Mouse (Mus musculus) forebrain, embryonic 15.5 days (tissue): ENCODE data around the gene Pla2g4a. TPM values are rescaled to one million over a fixed set of nuclear protein-coding genes. Genes with fewer than 3 reads are reported as not detected.

ENCODE experiments used
- ATAC-seq: fragments of 200-750 bp; cut with Nextera tagmentation; replicated peaks from 2 replicates; pipeline ENCODE4 v1.8.0; 2017; ENCODE audit warnings: mild to moderate bottlenecking, moderate TSS enrichment, moderate library complexity
- H3K27ac ChIP-seq: fragments of 300-500 bp; sonication (generic); replicated peaks from 2 replicates; pipeline ENCODE4 v1.5.1; 2015; ENCODE audit warnings: mild to moderate bottlenecking, inconsistent platforms
- H3K27me3 ChIP-seq: fragments of 300-500 bp; sonication (generic); 2 replicates; pipeline ENCODE4 v1.6.1; 2015; ENCODE audit warnings: inconsistent platforms
- H3K36me3 ChIP-seq: fragments of 300-500 bp; sonication (generic); 2 replicates; pipeline ENCODE4 v1.6.1; 2015; ENCODE audit warnings: mild to moderate bottlenecking, inconsistent platforms
- H3K4me1 ChIP-seq: fragments of 300-500 bp; sonication (generic); 2 replicates; pipeline ENCODE4 v1.6.1; 2015; ENCODE audit warnings: inconsistent platforms
- H3K4me2 ChIP-seq: fragments of 300-500 bp; sonication (generic); replicated peaks from 2 replicates; pipeline ENCODE4 v1.6.1; 2015; ENCODE audit warnings: mild to moderate bottlenecking, inconsistent platforms
- H3K4me3 ChIP-seq: fragments of 300-500 bp; sonication (generic); 2 replicates; pipeline ENCODE4 v1.5.1; 2015; ENCODE audit warnings: mild to moderate bottlenecking, inconsistent platforms
- H3K9ac ChIP-seq: fragments of 300-500 bp; sonication (generic); replicated peaks from 2 replicates; pipeline ENCODE4 v1.6.1; 2015; ENCODE audit warnings: mild to moderate bottlenecking, inconsistent platforms
- H3K9me3 ChIP-seq: fragments of 300-500 bp; sonication (generic); 2 replicates; pipeline ENCODE4 v1.6.1; 2016; ENCODE audit warnings: inconsistent platforms
- WGBS: fragments of 180-500 bp; shearing (Covaris S2); methylation state at CpG from one replicate; pipeline ENCODE4 v1.1.7; 2015; ENCODE audit warnings: mixed read lengths; 5-methylcytosine and 5-hydroxymethylcytosine counted together
- polyA plus RNA-seq: library from polyadenylated mRNA; unstranded; fragments of >200 nt; fragmentation: Nextera tagmentation; extraction: Ambion mirVana; gene quantifications from 2 replicates; pipeline ENCODE4 v1.2.1, GENCODE M21; 2015

Pla2g4a gene
- polyA plus RNA-seq, 1 experiment from 2014 or later: 1.4 TPM

GRCm38 (mm10) chr1:149871625-149872024, 89.5 kb downstream of the Pla2g4a start:
- Histone ChIP-seq H3K4me3 (no peak overlapping the region), H3K27me3 (no peaks in the 10 kb centered on the region), H3K9me3 (no peaks in the 10 kb centered on the region), H3K4me2 (no peak overlapping the region), H3K9ac (no peak overlapping the region), H3K36me3 (no peaks in the 10 kb centered on the region), H3K4me1 (no peaks in the 10 kb centered on the region), H3K27ac (no peak overlapping the region)
- ATAC-seq: no peak
- WGBS: 95% methylated on average over 1 of the region's 1 CpGs

- H3K4me1 ChIP-seq: no peaks in the 10 kb centered on the region
- H3K4me3 ChIP-seq: no peak overlapping the region
- H3K9me3 ChIP-seq: no peaks in the 10 kb centered on the region
- H3K4me2 ChIP-seq: no peak overlapping the region
- no peaks in the 10 kb centered on the region for H3K36me3 ChIP-seq
- no peak overlapping the region for H3K27ac ChIP-seq
- H3K9ac ChIP-seq: no peak overlapping the region
- no peaks in the 10 kb centered on the region for H3K27me3 ChIP-seq
- ATAC-seq: no peak
Observed at GRCm38 (mm10) chr1:149867323-149867722, 93.8 kb downstream of the Pla2g4a start.

GRCm38 (mm10) chr1:149866202-149866601, 94.9 kb downstream of the Pla2g4a start:
- Histone ChIP-seq H3K27me3 (no peaks in the 10 kb centered on the region), H3K4me3 (no peak overlapping the region), H3K4me2 (no peak overlapping the region), H3K9me3 (no peaks in the 10 kb centered on the region), H3K27ac (no peak overlapping the region), H3K36me3 (no peaks in the 10 kb centered on the region), H3K4me1 (no peaks in the 10 kb centered on the region), H3K9ac (no peak overlapping the region)
- ATAC-seq: no peak
- WGBS: 93% methylated on average over 3 of the region's 3 CpGs

GRCm38 (mm10) chr1:149862801-149863200, 98.3 kb downstream of the Pla2g4a start:
- ATAC-seq: no peak
- no peaks in the 10 kb centered on the region for H3K27me3 ChIP-seq
- 61% methylated on average over 6 of the region's 6 CpGs for WGBS

GRCm38 (mm10) chr1:149862181-149862580, 98.9 kb downstream of the Pla2g4a start:
- Histone ChIP-seq H3K4me1 (no peaks in the 10 kb centered on the region), H3K27me3 (no peaks in the 10 kb centered on the region), H3K36me3 (no peaks in the 10 kb centered on the region), H3K4me2 (no peak overlapping the region), H3K27ac (no peak overlapping the region), H3K4me3 (no peak overlapping the region), H3K9ac (no peak overlapping the region), H3K9me3 (no peaks in the 10 kb centered on the region)
- WGBS: 89% methylated on average over 2 of the region's 2 CpGs
- no peak for ATAC-seq

More at GRCm38 (mm10) chr1:149862801-149863200, 98.3 kb downstream of the Pla2g4a start:
- no peaks in the 10 kb centered on the region for H3K4me1 ChIP-seq
- no peaks in the 10 kb centered on the region for H3K9me3 ChIP-seq
- no peak overlapping the region for H3K27ac ChIP-seq
- no peak overlapping the region for H3K4me2 ChIP-seq
- no peak overlapping the region for H3K4me3 ChIP-seq
- H3K36me3 ChIP-seq: no peaks in the 10 kb centered on the region
- H3K9ac ChIP-seq: no peak overlapping the region

GRCm38 (mm10) chr1:149861543-149861942, 99.5 kb downstream of the Pla2g4a start:
- H3K27ac ChIP-seq: no peak overlapping the region
- H3K9me3 ChIP-seq: no peaks in the 10 kb centered on the region
- WGBS: 89% methylated on average over 2 of the region's 2 CpGs
- no peaks in the 10 kb centered on the region for H3K36me3 ChIP-seq
- H3K9ac ChIP-seq: no peak overlapping the region
- H3K4me1 ChIP-seq: no peaks in the 10 kb centered on the region
- H3K27me3 ChIP-seq: no peaks in the 10 kb centered on the region
- no peak overlapping the region for H3K4me3 ChIP-seq
- H3K4me2 ChIP-seq: no peak overlapping the region
- ATAC-seq: no peak

- no peak overlapping the region for H3K27ac ChIP-seq
- no peak overlapping the region for H3K9ac ChIP-seq
- H3K4me1 ChIP-seq: no peaks in the 10 kb centered on the region
- WGBS: 79% methylated on average over 5 of the region's 5 CpGs
- no peak overlapping the region for H3K4me2 ChIP-seq
- ATAC-seq: no peak
- no peaks in the 10 kb centered on the region for H3K36me3 ChIP-seq
- no peaks in the 10 kb centered on the region for H3K9me3 ChIP-seq
- no peaks in the 10 kb centered on the region for H3K27me3 ChIP-seq
- no peak overlapping the region for H3K4me3 ChIP-seq
Observed at GRCm38 (mm10) chr1:149858734-149859133, 102.4 kb downstream of the Pla2g4a start.

- no peak overlapping the region for H3K27ac ChIP-seq
- no peaks in the 10 kb centered on the region for H3K4me1 ChIP-seq
- H3K36me3 ChIP-seq: no peaks in the 10 kb centered on the region
- 28% methylated on average over 9 of the region's 9 CpGs for WGBS
- H3K27me3 ChIP-seq: no peaks in the 10 kb centered on the region
- no peak overlapping the region for H3K4me3 ChIP-seq
- no peak for ATAC-seq
- H3K4me2 ChIP-seq: no peak overlapping the region
- H3K9ac ChIP-seq: no peak overlapping the region
- H3K9me3 ChIP-seq: no peaks in the 10 kb centered on the region
Observed at GRCm38 (mm10) chr1:149856720-149857119, 104.4 kb downstream of the Pla2g4a start.

- Histone ChIP-seq H3K4me2 (no peak overlapping the region), H3K4me1 (no peaks in the 10 kb centered on the region), H3K9ac (no peak overlapping the region), H3K27ac (no peak overlapping the region), H3K4me3 (no peak overlapping the region), H3K9me3 (no peaks in the 10 kb centered on the region), H3K27me3 (no peaks in the 10 kb centered on the region), H3K36me3 (no peaks in the 10 kb centered on the region)
- no peak for ATAC-seq
- WGBS: 82% methylated on average over 4 of the region's 4 CpGs
Observed at GRCm38 (mm10) chr1:149855581-149855980, 105.5 kb downstream of the Pla2g4a start.

GRCm38 (mm10) chr1:149854867-149855266, 106.2 kb downstream of the Pla2g4a start:
- WGBS: 77% methylated on average over 7 of the region's 7 CpGs
- Histone ChIP-seq H3K9ac (no peak overlapping the region), H3K9me3 (no peaks in the 10 kb centered on the region), H3K4me2 (no peak overlapping the region), H3K4me1 (no peaks in the 10 kb centered on the region), H3K36me3 (no peaks in the 10 kb centered on the region), H3K4me3 (no peak overlapping the region), H3K27ac (no peak overlapping the region), H3K27me3 (no peaks in the 10 kb centered on the region)
- ATAC-seq: no peak

GRCm38 (mm10) chr1:149846655-149847054, 114.4 kb downstream of the Pla2g4a start:
- ATAC-seq: no peak

GRCm38 (mm10) chr1:149841845-149842244, 119.2 kb downstream of the Pla2g4a start:
- Histone ChIP-seq H3K4me3 (no peak overlapping the region), H3K36me3 (no peaks in the 10 kb centered on the region), H3K4me2 (no peak overlapping the region), H3K27me3 (no peaks in the 10 kb centered on the region), H3K27ac (no peak overlapping the region), H3K4me1 (no peaks in the 10 kb centered on the region), H3K9me3 (no peaks in the 10 kb centered on the region), H3K9ac (no peak overlapping the region)
- ATAC-seq: no peak
- WGBS: 94% methylated on average over 1 of the region's 1 CpGs

More at GRCm38 (mm10) chr1:149846655-149847054, 114.4 kb downstream of the Pla2g4a start:
- H3K9me3 ChIP-seq: no peaks in the 10 kb centered on the region
- no peaks in the 10 kb centered on the region for H3K27me3 ChIP-seq
- no peak overlapping the region for H3K4me3 ChIP-seq
- no peaks in the 10 kb centered on the region for H3K4me1 ChIP-seq
- 67% methylated on average over 6 of the region's 6 CpGs for WGBS
- no peak overlapping the region for H3K4me2 ChIP-seq
- H3K9ac ChIP-seq: no peak overlapping the region
- H3K36me3 ChIP-seq: no peaks in the 10 kb centered on the region
- no peak overlapping the region for H3K27ac ChIP-seq

- ATAC-seq: no peak
- Histone ChIP-seq H3K4me2 (no peak overlapping the region), H3K9ac (no peak overlapping the region), H3K4me3 (no peak overlapping the region), H3K4me1 (no peaks in the 10 kb centered on the region), H3K27me3 (no peaks in the 10 kb centered on the region), H3K27ac (no peak overlapping the region), H3K9me3 (no peaks in the 10 kb centered on the region), H3K36me3 (no peaks in the 10 kb centered on the region)
- 89% methylated on average over 4 of the region's 4 CpGs for WGBS
Observed at GRCm38 (mm10) chr1:149840961-149841416, 120.1 kb downstream of the Pla2g4a start.
